Mouse (Mus musculus): ENCODE results near the gene Clspn. TPM values are rescaled to one million over a fixed set of nuclear protein-coding genes. Genes with fewer than 3 reads are reported as not detected.
A peak's percentile ranks its signal among the peaks of the same experiment; 100 is the strongest.

The Clspn gene
- polyA plus RNA-seq, 1 experiment: 0.53 TPM

GRCm38 (mm10) chr4:126592039-126592438, 35.3 kb downstream of the Clspn start:
- peaks cover 7% of the 10 kb centered on the region; the same call in 1 of the 2 replicates for H3K36me3 ChIP-seq (ENCODE audit: control insufficient read depth, insufficient read depth, low read length)
- no peaks in the 10 kb centered on the region for H3K27me3 ChIP-seq (ENCODE audit: control insufficient read depth, insufficient read depth, low read length)
- H3K4me1 ChIP-seq (ENCODE audit: control insufficient read depth, insufficient read depth, insufficient read length, low read length): no peaks in the 10 kb centered on the region
- 86% methylated on average over 6 of the region's 6 CpGs for WGBS
- TF ChIP-seq POLR2A (IDR thresholded peaks at IDR 0.05; ENCODE audit: low read depth, low read length): no peak
- TF ChIP-seq CTCF (IDR thresholded peaks at IDR 0.05; ENCODE audit: extremely low read depth, insufficient read length, insufficient replicate concordance, low read depth, low read length): no peak
- no peak overlapping the region for H3K4me3 ChIP-seq (ENCODE audit: low read depth, low read length)
- no peak overlapping the region for H3K27ac ChIP-seq (ENCODE audit: insufficient read depth, low read depth, low read length)

- no peaks in the 10 kb centered on the region for H3K27me3 ChIP-seq (ENCODE audit: control insufficient read depth, insufficient read depth, low read length)
- no peak overlapping the region for H3K4me3 ChIP-seq (ENCODE audit: low read depth, low read length)
- WGBS: 31% methylated on average over 8 of the region's 8 CpGs
- no peak overlapping the region for H3K27ac ChIP-seq (ENCODE audit: insufficient read depth, low read depth, low read length)
- H3K36me3 ChIP-seq (ENCODE audit: control insufficient read depth, insufficient read depth, low read length): no peaks in the 10 kb centered on the region
- H3K4me1 ChIP-seq (ENCODE audit: control insufficient read depth, insufficient read depth, insufficient read length, low read length): no peaks in the 10 kb centered on the region
- TF ChIP-seq CTCF (IDR thresholded peaks at IDR 0.05; ENCODE audit: extremely low read depth, insufficient read length, insufficient replicate concordance, low read depth, low read length): peak; percentile 88; the same call in 1 of the 2 replicates
- no peak for TF ChIP-seq POLR2A (IDR thresholded peaks at IDR 0.05; ENCODE audit: low read depth, low read length)
Observed at GRCm38 (mm10) chr4:126599971-126600754, 43.4 kb downstream of the Clspn start.

GRCm38 (mm10) chr4:126601597-126602444, 45.1 kb downstream of the Clspn start:
- Histone ChIP-seq H3K36me3 (ENCODE audit: control insufficient read depth, insufficient read depth, low read length) (no peaks in the 10 kb centered on the region), H3K27me3 (ENCODE audit: control insufficient read depth, insufficient read depth, low read length) (no peaks in the 10 kb centered on the region), H3K27ac (ENCODE audit: insufficient read depth, low read depth, low read length) (no peak overlapping the region), H3K4me3 (ENCODE audit: low read depth, low read length) (no peak overlapping the region), H3K4me1 (ENCODE audit: control insufficient read depth, insufficient read depth, insufficient read length, low read length) (no peaks in the 10 kb centered on the region)
- TF ChIP-seq CTCF (IDR thresholded peaks at IDR 0.05; ENCODE audit: extremely low read depth, insufficient read length, insufficient replicate concordance, low read depth, low read length) (no peak), POLR2A (IDR thresholded peaks at IDR 0.05; ENCODE audit: low read depth, low read length) (no peak)
- 22% methylated on average over 17 of the region's 22 CpGs for WGBS

GRCm38 (mm10) chr4:126602445-126602762, 45.7 kb downstream of the Clspn start:
- H3K36me3 ChIP-seq (ENCODE audit: control insufficient read depth, insufficient read depth, low read length): no peaks in the 10 kb centered on the region
- no peak overlapping the region for H3K4me3 ChIP-seq (ENCODE audit: low read depth, low read length)
- no peaks in the 10 kb centered on the region for H3K27me3 ChIP-seq (ENCODE audit: control insufficient read depth, insufficient read depth, low read length)
- 49% methylated on average over 6 of the region's 6 CpGs for WGBS
- no peak overlapping the region for H3K27ac ChIP-seq (ENCODE audit: insufficient read depth, low read depth, low read length)
- no peak for TF ChIP-seq CTCF (IDR thresholded peaks at IDR 0.05; ENCODE audit: extremely low read depth, insufficient read length, insufficient replicate concordance, low read depth, low read length)
- TF ChIP-seq POLR2A (IDR thresholded peaks at IDR 0.05; ENCODE audit: low read depth, low read length): no peak
- no peaks in the 10 kb centered on the region for H3K4me1 ChIP-seq (ENCODE audit: control insufficient read depth, insufficient read depth, insufficient read length, low read length)

- TF ChIP-seq CTCF (IDR thresholded peaks at IDR 0.05; ENCODE audit: extremely low read depth, insufficient read length, insufficient replicate concordance, low read depth, low read length) (no peak), POLR2A (IDR thresholded peaks at IDR 0.05; ENCODE audit: low read depth, low read length) (no peak)
- Histone ChIP-seq H3K4me3 (ENCODE audit: low read depth, low read length) (no peak overlapping the region), H3K27me3 (ENCODE audit: control insufficient read depth, insufficient read depth, low read length) (no peaks in the 10 kb centered on the region), H3K27ac (ENCODE audit: insufficient read depth, low read depth, low read length) (no peak overlapping the region), H3K4me1 (ENCODE audit: control insufficient read depth, insufficient read depth, insufficient read length, low read length) (no peaks in the 10 kb centered on the region), H3K36me3 (ENCODE audit: control insufficient read depth, insufficient read depth, low read length) (no peaks in the 10 kb centered on the region)
- WGBS: 41% methylated on average over 2 of the region's 2 CpGs
Observed at GRCm38 (mm10) chr4:126604141-126604540, 47.4 kb downstream of the Clspn start.

- Histone ChIP-seq H3K4me1 (ENCODE audit: control insufficient read depth, insufficient read depth, insufficient read length, low read length) (peaks cover 6% of the 10 kb centered on the region), H3K27ac (ENCODE audit: insufficient read depth, low read depth, low read length) (no peak overlapping the region), H3K27me3 (ENCODE audit: control insufficient read depth, insufficient read depth, low read length) (0 out of 2 replicates have a peak, but pooled peaks cover 2% of the 10 kb centered on the region), H3K36me3 (ENCODE audit: control insufficient read depth, insufficient read depth, low read length) (no peaks in the 10 kb centered on the region), H3K4me3 (ENCODE audit: low read depth, low read length) (no peak overlapping the region)
- no peak for TF ChIP-seq POLR2A (IDR thresholded peaks at IDR 0.05; ENCODE audit: low read depth, low read length)
- TF ChIP-seq CTCF (IDR thresholded peaks at IDR 0.05; ENCODE audit: extremely low read depth, insufficient read length, insufficient replicate concordance, low read depth, low read length): no peak
- WGBS: 85% methylated on average over 4 of the region's 4 CpGs
Observed at GRCm38 (mm10) chr4:126605751-126606150, 49.0 kb downstream of the Clspn start.
